Mouse (Mus musculus): ENCODE results near the gene Rpl11.
A peak's percentile ranks its signal among the peaks of the same experiment; 100 is the strongest.

Rpl11 gene

GRCm38 (mm10) chr4:136070592-136070991 lies 17.4 kb upstream of the Rpl11 start:
- no peak for DNase-seq (ENCODE audit: low spot score)

GRCm38 (mm10) chr4:136069954-136070353 lies 16.7 kb upstream of the Rpl11 start:
- DNase-seq (ENCODE audit: low spot score), result peak; percentile 54

- DNase-seq (ENCODE audit: low spot score), result peak; percentile 49
Measured at GRCm38 (mm10) chr4:136069313-136069712, 16.1 kb upstream of the Rpl11 start.

- no peak for DNase-seq (ENCODE audit: low spot score)
Measured at GRCm38 (mm10) chr4:136063143-136063542, 9.9 kb upstream of the Rpl11 start.

- peak; percentile 52 for DNase-seq (ENCODE audit: low spot score)
Measured at GRCm38 (mm10) chr4:136059800-136060488, 6.7 kb upstream of the Rpl11 start.

GRCm38 (mm10) chr4:136057916-136058315 lies 4.7 kb upstream of the Rpl11 start:
- DNase-seq (ENCODE audit: low spot score), result no peak

- DNase-seq (ENCODE audit: low spot score), result no peak
Measured at GRCm38 (mm10) chr4:136056030-136056429, 2.8 kb upstream of the Rpl11 start.

- DNase-seq (ENCODE audit: low spot score), result no peak
Measured at GRCm38 (mm10) chr4:136053843-136054242, 615 bp upstream of the Rpl11 start.

- DNase-seq (ENCODE audit: low spot score), result no peak
Measured at GRCm38 (mm10) chr4:136052534-136053246, 538 bp downstream of the Rpl11 start.

GRCm38 (mm10) chr4:136052060-136052459 lies 1.2 kb downstream of the Rpl11 start:
- DNase-seq (ENCODE audit: low spot score), result no peak

GRCm38 (mm10) chr4:136050226-136050625 lies 3.0 kb downstream of the Rpl11 start:
- no peak for DNase-seq (ENCODE audit: low spot score)

GRCm38 (mm10) chr4:136048291-136049032 lies 4.8 kb downstream of the Rpl11 start:
- no peak for DNase-seq (ENCODE audit: low spot score)

GRCm38 (mm10) chr4:136047626-136048025 lies 5.6 kb downstream of the Rpl11 start:
- no peak for DNase-seq (ENCODE audit: low spot score)

GRCm38 (mm10) chr4:136046888-136047287 lies 6.3 kb downstream of the Rpl11 start:
- DNase-seq (ENCODE audit: low spot score), result no peak

GRCm38 (mm10) chr4:136045091-136045490 lies 8.1 kb downstream of the Rpl11 start:
- DNase-seq (ENCODE audit: low spot score), result no peak

- no peak for DNase-seq (ENCODE audit: low spot score)
Measured at GRCm38 (mm10) chr4:136043784-136044400, 9.3 kb downstream of the Rpl11 start.

- DNase-seq (ENCODE audit: low spot score), result no peak
Measured at GRCm38 (mm10) chr4:136035078-136035477, 18.1 kb downstream of the Rpl11 start.

GRCm38 (mm10) chr4:136033231-136033630 lies 20.0 kb downstream of the Rpl11 start:
- DNase-seq (ENCODE audit: low spot score), result no peak

GRCm38 (mm10) chr4:136030968-136031909 lies 22.0 kb downstream of the Rpl11 start:
- DNase-seq (ENCODE audit: low spot score), result no peak

GRCm38 (mm10) chr4:136028689-136029088 lies 24.5 kb downstream of the Rpl11 start:
- DNase-seq (ENCODE audit: low spot score), result peak; percentile 64

- no peak for DNase-seq (ENCODE audit: low spot score)
Measured at GRCm38 (mm10) chr4:136028132-136028564, 25.1 kb downstream of the Rpl11 start.
